Mouse (Mus musculus) forebrain, embryonic 13.5 days (tissue): ENCODE data around the gene Ubr4. TPM values are rescaled to one million over a fixed set of nuclear protein-coding genes. Genes with fewer than 3 reads are reported as not detected.
A peak's percentile ranks its signal among the peaks of the same experiment; 100 is the strongest.

ENCODE experiments used
- ATAC-seq: fragments of 200-750 bp; cut with Nextera tagmentation; 2 replicates; pipeline ENCODE4 v1.8.0; 2017
- H3K27ac ChIP-seq: fragments of 300-500 bp; sonication (generic); 2 replicates; pipeline ENCODE4 v1.5.1; 2015; ENCODE audit warnings: inconsistent platforms, mild to moderate bottlenecking, moderate library complexity
- H3K27me3 ChIP-seq: fragments of 300-500 bp; sonication (generic); 2 replicates; pipeline ENCODE4 v1.6.1; 2015; ENCODE audit warnings: mild to moderate bottlenecking, inconsistent platforms
- H3K36me3 ChIP-seq: fragments of 300-500 bp; sonication (generic); 2 replicates; pipeline ENCODE4 v1.6.1; 2015; ENCODE audit warnings: mild to moderate bottlenecking, inconsistent platforms; ENCODE audit not compliant: poor library complexity, severe bottlenecking
- H3K4me1 ChIP-seq: fragments of 300-500 bp; sonication (generic); 2 replicates; pipeline ENCODE4 v1.6.1; 2015; ENCODE audit warnings: inconsistent platforms
- H3K4me2 ChIP-seq: fragments of 300-500 bp; sonication (generic); 2 replicates; pipeline ENCODE4 v1.6.1; 2015; ENCODE audit warnings: inconsistent platforms, mild to moderate bottlenecking, moderate library complexity
- H3K4me3 ChIP-seq: fragments of 300-500 bp; sonication (generic); 2 replicates; pipeline ENCODE4 v1.5.1; 2015; ENCODE audit warnings: mild to moderate bottlenecking, inconsistent platforms
- H3K9ac ChIP-seq: fragments of 300-500 bp; sonication (generic); 2 replicates; pipeline ENCODE4 v1.6.1; 2015; ENCODE audit warnings: mild to moderate bottlenecking, inconsistent platforms
- H3K9me3 ChIP-seq: fragments of 300-500 bp; sonication (generic); replicated peaks from 2 replicates; pipeline ENCODE4 v1.6.1; 2016; ENCODE audit warnings: inconsistent platforms
- WGBS: fragments of 180-500 bp; shearing (Covaris S2); methylation state at CpG from one replicate; pipeline ENCODE4 v1.1.7; 2015; 5-methylcytosine and 5-hydroxymethylcytosine counted together
- polyA plus RNA-seq: library from polyadenylated mRNA; unstranded; fragments of >200 nt; fragmentation: Nextera tagmentation; extraction: Ambion mirVana; gene quantifications from 2 replicates; pipeline ENCODE4 v1.2.1, GENCODE M21; 2015

Gene Ubr4
- polyA plus RNA-seq, 1 experiment from 2014 or later = 69.9 TPM

DNA sequence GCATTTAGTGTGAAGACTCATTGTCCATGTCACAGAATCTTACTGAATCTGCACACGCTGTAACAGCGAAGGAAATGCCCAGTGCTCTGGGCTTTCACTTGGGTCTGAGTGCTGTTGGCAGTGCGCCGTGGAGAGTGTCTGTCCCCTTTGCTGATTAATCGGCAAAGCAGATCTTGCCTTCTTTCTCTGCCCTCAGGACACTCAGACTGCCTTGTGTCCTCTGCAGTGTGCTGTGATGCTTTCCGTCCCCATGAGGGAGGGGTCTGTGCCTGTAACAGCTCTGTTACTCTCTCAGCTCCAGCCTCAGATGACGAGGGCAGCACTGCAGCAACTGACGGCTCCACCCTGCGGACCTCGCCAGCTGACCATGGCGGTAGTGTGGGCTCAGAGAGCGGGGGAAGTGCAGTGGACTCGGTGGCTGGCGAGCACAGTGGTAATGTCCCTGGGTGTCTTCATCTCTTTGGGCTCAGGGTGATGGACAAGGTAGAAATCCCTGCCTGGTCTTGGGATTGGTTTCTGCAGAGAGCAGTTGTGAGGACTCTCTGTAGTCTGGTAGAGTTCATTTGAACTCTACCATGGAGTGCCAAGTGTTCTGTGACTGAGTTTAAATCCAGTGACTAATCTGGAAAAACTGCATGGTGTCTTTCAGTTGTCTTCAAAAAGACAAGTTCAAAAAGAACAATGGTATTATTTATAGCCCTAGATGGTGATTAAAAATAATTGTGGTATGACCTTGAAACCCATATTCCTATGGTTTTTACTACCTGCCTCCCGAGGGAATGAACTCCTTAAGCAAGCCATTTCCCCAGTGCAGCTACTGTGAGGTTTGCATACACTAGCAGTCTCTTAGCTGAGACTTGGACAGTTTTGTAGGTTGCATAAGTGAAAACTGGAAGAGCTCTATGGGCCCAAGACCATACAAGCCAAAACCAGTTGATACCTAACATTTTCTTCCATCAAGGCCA, 90.3 kb downstream of the Ubr4 start:
- Histone ChIP-seq H3K4me2 (no peak overlapping the region), H3K27me3 (no peaks in the 10 kb centered on the region), H3K36me3 (peaks cover 99% of the 10 kb centered on the region), H3K9ac (no peak overlapping the region), H3K27ac (0 out of 2 replicates have a peak overlapping the region, but pooled peaks have one; percentile 14), H3K4me1 (no peaks in the 10 kb centered on the region), H3K4me3 (no peak overlapping the region), H3K9me3 (no peaks in the 10 kb centered on the region)
- 88% methylated on average over 15 of the region's 15 CpGs for WGBS
- no peak for ATAC-seq

DNA sequence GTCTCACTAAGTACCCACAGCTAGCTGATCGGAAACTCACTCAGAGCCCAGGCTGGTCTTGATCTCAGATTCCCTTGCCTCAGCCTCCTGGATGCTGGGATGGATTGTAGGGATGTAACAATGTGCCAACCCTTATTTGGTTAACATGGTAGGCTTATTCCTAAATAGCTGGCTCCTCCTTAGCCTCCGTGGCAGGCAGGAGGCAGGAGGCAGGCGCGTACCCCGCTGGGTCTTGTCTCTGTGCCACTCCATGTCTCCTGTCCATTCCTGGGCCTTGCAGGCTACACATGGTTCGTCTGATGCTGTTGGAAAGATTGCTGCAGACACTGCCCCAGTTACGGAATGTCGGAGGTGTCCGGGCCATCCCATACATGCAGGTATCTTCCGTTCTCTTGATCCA, 91.9 kb downstream of the Ubr4 start:
- peaks cover 99% of the 10 kb centered on the region for H3K36me3 ChIP-seq
- H3K27me3 ChIP-seq = no peaks in the 10 kb centered on the region
- H3K9ac ChIP-seq = no peak overlapping the region
- no peak overlapping the region for H3K4me3 ChIP-seq
- H3K27ac ChIP-seq = no peak overlapping the region
- WGBS = 94% methylated on average over 10 of the region's 10 CpGs
- H3K4me2 ChIP-seq = no peak overlapping the region
- no peaks in the 10 kb centered on the region for H3K4me1 ChIP-seq
- no peak for ATAC-seq
- no peaks in the 10 kb centered on the region for H3K9me3 ChIP-seq

DNA sequence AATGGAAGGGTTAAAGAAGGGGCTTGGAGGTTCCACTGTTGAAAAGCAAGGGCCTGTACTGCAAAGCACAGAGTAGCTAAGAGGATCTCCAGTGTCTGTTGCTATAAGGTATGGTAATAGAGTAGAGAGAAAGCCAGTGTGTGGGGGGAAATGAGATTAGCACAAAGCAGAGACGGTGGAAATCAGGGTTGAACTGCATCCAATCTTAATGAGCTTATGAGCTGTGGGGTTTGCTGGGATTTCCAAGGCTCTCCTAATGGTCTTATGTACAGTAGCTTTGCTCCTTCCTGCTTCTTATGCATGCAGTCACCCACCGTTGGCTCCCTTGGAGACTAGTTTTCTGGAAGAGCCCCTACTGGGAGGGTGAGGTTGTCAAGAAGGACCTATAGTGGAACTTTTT, 93.8 kb downstream of the Ubr4 start:
- Histone ChIP-seq H3K27me3 (no peaks in the 10 kb centered on the region), H3K4me3 (no peak overlapping the region), H3K9ac (no peak overlapping the region), H3K36me3 (peaks cover 99% of the 10 kb centered on the region), H3K4me1 (no peaks in the 10 kb centered on the region), H3K4me2 (no peak overlapping the region), H3K27ac (no peak overlapping the region), H3K9me3 (no peaks in the 10 kb centered on the region)
- 78% methylated on average over 2 of the region's 2 CpGs for WGBS
- ATAC-seq = no peak

DNA sequence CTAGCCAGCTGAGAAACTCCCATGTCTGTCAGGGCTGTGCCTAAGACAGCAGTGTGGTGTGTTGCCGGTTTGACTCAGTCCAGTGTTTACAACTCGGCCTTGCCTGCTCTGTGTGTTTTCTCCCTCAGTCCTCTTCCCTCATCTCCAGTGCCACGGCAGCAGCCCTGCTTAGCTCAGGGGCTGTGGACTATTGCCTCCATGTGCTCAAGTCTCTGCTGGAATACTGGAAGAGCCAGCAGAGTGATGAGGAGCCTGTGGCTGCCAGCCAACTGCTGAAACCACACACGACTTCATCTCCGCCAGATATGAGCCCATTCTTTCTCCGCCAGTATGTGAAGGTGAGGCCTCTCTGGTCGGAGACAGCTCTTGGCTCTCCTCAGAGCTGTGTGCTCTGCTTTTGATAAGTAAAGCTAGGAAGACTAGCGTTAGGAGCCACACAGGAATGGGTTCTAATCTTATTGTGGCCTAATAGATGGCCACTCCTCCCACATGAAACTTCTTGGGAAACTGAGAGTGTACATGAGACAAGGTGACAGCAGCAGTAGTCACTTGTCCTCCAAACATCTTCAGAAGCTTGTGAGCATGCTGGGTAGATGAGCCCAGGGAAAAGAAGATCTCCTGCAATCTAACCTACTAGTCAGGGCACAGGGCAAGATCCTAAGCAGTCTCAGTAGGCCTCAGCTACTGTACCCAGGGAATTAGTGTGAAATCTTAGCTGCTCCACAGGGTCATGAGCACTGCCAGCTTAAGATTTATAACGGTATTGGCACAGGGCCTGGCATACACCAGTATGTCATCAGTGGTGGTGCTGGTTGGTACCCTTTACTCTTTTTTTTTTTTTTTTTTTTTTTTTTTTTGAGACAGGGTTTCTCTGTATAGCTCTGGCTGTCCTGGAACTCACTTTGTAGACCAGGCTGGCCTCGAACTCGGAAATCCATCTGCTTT, 94.6 kb downstream of the Ubr4 start:
- no peaks in the 10 kb centered on the region for H3K9me3 ChIP-seq
- no peak overlapping the region for H3K4me2 ChIP-seq
- H3K9ac ChIP-seq = no peak overlapping the region
- WGBS = 95% methylated on average over 11 of the region's 11 CpGs
- H3K27me3 ChIP-seq = no peaks in the 10 kb centered on the region
- peaks cover 99% of the 10 kb centered on the region for H3K36me3 ChIP-seq
- H3K4me1 ChIP-seq = no peaks in the 10 kb centered on the region
- H3K4me3 ChIP-seq = no peak overlapping the region
- H3K27ac ChIP-seq = no peak overlapping the region
- no peak for ATAC-seq

DNA sequence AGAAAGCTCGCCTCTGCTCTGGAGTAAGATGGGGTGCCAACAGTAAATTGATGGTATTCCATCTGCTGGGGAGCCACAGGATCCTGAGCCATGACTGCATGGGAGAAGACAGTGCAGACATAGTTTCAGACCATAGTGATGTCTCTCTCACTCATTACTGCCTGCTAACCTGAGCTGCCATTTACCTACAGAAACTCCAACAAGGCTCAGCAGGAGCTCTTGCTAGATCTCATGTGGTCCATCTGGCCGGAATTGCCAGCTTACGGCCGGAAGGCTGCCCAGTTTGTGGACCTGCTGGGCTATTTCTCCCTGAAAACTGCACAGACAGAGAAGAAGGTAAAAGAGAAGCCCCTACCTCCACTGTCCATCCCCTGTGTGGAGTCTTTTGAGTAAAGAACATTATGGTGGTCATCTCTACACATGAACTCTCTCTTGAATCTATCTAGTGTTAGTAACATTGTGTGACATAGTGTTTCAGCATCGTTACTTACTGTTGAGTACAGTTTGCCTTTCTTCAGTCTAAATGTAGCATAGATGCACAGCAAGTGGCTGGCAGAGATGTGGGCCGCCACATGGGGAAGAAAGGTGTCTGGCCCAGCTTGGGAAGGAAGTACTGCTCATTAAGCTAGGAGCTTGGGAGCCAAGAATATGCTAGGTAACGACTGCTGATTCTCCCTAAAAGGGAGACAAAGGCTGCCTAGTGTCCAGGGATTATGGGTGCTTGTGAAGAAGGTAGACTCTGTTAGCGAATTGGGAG, 100.7 kb downstream of the Ubr4 start:
- 92% methylated on average over 8 of the region's 8 CpGs for WGBS
- Histone ChIP-seq H3K4me2 (no peak overlapping the region), H3K4me3 (no peak overlapping the region), H3K27ac (no peak overlapping the region), H3K9ac (no peak overlapping the region), H3K36me3 (peaks cover 100% of the 10 kb centered on the region), H3K9me3 (no peaks in the 10 kb centered on the region), H3K4me1 (no peaks in the 10 kb centered on the region), H3K27me3 (no peaks in the 10 kb centered on the region)
- ATAC-seq = no peak

DNA sequence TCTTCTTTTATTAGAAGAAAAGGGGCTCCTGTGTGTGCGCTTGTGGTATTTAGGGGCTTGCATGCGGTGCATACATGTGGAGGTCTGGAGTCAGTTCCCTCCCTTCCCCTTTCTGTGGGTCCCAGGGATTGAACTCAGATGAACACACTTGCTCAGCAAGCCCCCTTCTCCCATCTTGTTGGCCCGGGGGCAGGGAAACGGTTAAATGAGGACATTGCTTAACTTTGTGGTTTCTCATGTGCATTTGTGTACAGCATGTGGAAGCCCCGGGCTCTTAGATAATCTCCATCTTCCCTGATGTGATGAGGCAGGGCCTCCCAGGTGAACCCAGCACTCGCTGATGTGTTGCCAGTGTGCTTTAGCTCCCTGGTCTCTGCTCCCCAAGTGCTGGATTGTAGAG, 101.9 kb downstream of the Ubr4 start:
- no peak overlapping the region for H3K4me3 ChIP-seq
- WGBS = 94% methylated on average over 6 of the region's 6 CpGs
- no peaks in the 10 kb centered on the region for H3K9me3 ChIP-seq
- ATAC-seq = no peak
- H3K27ac ChIP-seq = no peak overlapping the region
- H3K9ac ChIP-seq = no peak overlapping the region
- no peak overlapping the region for H3K4me2 ChIP-seq
- no peaks in the 10 kb centered on the region for H3K4me1 ChIP-seq
- H3K27me3 ChIP-seq = no peaks in the 10 kb centered on the region
- H3K36me3 ChIP-seq = peaks cover 100% of the 10 kb centered on the region

DNA sequence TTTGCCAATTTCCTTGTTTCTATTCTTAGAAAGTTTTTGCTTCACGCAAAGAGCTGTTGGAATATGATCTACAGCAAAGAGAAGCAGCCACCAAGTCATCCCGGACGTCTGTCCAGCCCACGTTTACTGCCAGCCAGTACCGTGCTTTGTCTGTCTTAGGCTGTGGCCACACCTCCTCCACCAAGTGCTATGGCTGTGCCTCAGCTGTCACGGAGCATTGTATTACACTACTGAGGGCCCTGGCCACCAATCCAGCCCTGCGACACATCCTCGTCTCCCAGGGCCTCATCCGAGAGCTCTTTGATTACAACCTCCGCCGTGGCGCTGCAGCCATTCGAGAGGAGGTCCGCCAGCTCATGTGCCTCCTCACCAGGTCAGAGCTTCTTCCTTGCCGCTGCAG, 107.6 kb downstream of the Ubr4 start:
- H3K9me3 ChIP-seq = no peaks in the 10 kb centered on the region
- H3K4me2 ChIP-seq = no peak overlapping the region
- peaks cover 100% of the 10 kb centered on the region for H3K36me3 ChIP-seq
- no peak overlapping the region for H3K27ac ChIP-seq
- no peak overlapping the region for H3K9ac ChIP-seq
- H3K4me1 ChIP-seq = no peaks in the 10 kb centered on the region
- H3K27me3 ChIP-seq = no peaks in the 10 kb centered on the region
- whole genome bisulfite sequencing = 88% methylated on average over 15 of the region's 15 CpGs
- no peak overlapping the region for H3K4me3 ChIP-seq
- no peak for ATAC-seq

DNA sequence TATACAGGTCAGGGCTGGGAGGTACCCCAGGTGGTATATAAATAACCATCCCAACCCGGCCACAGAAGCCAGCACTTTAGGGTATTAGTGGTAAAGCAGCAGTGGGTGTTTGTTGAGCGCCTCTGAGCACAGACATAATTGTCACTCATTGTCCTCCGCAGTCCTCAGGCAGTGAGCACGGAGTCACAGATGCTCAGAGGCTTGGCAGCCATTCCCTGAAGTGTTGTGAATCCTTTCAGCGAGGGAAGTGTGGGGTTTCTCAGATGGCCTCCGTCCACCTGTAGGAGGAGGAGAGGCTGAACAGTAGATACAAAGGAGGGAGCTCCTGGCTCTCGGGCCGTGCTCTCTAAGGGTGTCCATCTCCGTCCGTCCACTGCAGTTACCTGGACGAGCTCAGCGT, 111.8 kb downstream of the Ubr4 start:
- Histone ChIP-seq H3K4me3 (no peak overlapping the region), H3K4me1 (no peaks in the 10 kb centered on the region), H3K9ac (no peak overlapping the region), H3K36me3 (peaks cover 100% of the 10 kb centered on the region), H3K9me3 (no peaks in the 10 kb centered on the region), H3K4me2 (no peak overlapping the region), H3K27me3 (no peaks in the 10 kb centered on the region), H3K27ac (no peak overlapping the region)
- WGBS = 92% methylated on average over 12 of the region's 12 CpGs
- no peak for ATAC-seq

DNA sequence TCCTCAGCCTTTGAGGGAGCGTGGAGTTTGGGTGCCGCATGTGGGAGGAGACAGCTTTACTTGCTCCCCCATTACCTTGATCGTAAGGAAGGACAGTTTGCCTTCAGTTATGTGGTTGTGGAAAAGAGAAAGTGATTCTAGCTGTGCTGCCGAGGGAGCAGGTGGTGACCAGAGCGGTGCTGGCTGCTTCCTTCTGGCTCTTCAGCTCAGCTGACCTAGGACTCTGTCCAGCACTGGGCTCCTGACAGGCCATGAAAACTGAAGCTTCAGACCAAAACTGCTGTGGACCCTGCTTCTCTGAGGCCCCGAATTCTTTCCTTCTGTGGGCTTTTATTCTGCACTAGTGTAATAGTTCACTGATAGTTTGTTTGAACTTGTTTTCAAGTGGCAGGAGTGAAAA, 114.1 kb downstream of the Ubr4 start:
- H3K4me3 ChIP-seq = no peak overlapping the region
- no peak for ATAC-seq
- no peak overlapping the region for H3K9ac ChIP-seq
- no peaks in the 10 kb centered on the region for H3K27me3 ChIP-seq
- H3K4me1 ChIP-seq = no peaks in the 10 kb centered on the region
- H3K4me2 ChIP-seq = no peak overlapping the region
- H3K36me3 ChIP-seq = peaks cover 100% of the 10 kb centered on the region
- 94% methylated on average over 6 of the region's 6 CpGs for WGBS
- no peaks in the 10 kb centered on the region for H3K9me3 ChIP-seq
- H3K27ac ChIP-seq = no peak overlapping the region

DNA sequence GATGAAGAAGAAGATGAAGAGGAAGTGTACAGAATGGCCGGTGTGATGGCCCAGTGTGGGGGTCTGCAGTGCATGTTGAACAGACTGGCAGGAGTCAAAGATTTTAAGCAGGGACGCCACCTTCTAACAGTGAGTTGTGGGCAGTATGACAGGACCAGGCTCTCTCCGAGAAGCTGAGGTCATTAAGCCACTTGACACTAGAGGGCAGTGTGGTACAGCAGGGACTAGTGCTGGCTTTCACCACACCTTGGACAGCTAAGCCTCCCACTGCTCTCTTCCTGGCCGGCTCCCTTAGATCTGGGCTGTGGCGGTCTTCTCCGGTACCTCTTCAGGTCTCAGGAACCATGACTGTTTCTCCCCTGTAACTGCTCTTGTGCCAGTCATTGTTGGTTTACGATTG, 117.8 kb downstream of the Ubr4 start:
- H3K4me1 ChIP-seq = no peaks in the 10 kb centered on the region
- H3K27me3 ChIP-seq = no peaks in the 10 kb centered on the region
- no peaks in the 10 kb centered on the region for H3K9me3 ChIP-seq
- H3K4me2 ChIP-seq = no peak overlapping the region
- no peak overlapping the region for H3K4me3 ChIP-seq
- WGBS = 47% methylated on average over 7 of the region's 7 CpGs
- no peak overlapping the region for H3K27ac ChIP-seq
- peaks cover 100% of the 10 kb centered on the region for H3K36me3 ChIP-seq
- peak; percentile 67; the same call in 1 of the 2 replicates for ATAC-seq
- H3K9ac ChIP-seq = no peak overlapping the region

DNA sequence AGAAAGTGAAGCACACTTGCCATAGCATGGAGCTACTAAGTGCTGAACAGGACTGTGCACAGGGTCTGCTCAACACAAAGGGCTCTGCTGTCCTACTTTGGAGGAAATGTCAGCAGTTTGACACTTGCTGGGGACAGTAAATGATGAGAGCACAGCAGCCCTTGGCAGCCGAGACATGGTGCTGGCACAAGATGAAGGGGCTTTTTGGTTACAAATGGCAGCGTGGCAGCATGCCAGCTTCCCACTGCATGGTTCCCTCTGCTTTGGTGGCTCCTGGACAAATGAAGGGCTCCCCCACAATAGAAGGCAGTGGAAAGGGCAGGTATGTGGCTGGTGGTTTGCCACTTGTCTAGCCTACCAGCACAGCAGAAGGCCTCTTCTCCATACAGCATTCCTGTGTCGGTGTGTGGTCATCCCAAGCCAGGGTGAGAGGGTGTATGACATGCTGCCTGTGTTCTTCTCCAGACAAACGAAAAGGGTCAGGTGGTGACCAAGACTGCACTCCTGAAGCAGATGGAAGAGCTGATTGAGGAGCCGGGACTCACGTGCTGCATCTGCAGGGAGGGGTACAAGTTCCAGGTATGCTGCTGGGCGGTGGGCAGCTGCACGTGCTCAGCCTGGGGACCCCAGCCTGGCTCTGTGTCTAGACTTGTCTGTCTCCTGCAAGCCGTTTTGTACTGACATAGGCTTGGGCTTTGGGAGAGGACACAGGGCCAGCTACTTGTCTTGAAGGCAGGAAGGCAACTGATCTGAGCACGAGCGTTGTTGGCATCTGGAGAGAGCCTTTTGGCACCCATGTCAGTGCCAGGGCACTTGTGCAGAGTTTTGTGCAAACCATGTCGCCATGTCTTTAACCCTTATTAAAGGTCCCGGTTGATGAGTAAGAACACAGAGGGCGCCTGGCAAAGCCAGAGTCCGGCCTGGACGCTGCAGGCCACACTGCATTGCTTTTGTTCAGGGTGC, 124.5 kb downstream of the Ubr4 start:
- Histone ChIP-seq H3K4me1 (peaks cover 19% of the 10 kb centered on the region), H3K27ac (peak overlapping the region; percentile 35; the same call in 1 of the 2 replicates), H3K27me3 (no peaks in the 10 kb centered on the region), H3K9me3 (no peaks in the 10 kb centered on the region), H3K4me3 (no peak overlapping the region), H3K4me2 (no peak overlapping the region), H3K36me3 (peaks cover 100% of the 10 kb centered on the region), H3K9ac (no peak overlapping the region)
- WGBS = 72% methylated on average over 16 of the region's 16 CpGs
- ATAC-seq = peak; percentile 78
